Mouse (Mus musculus): Measurements from ENCODE around the gene Gpr19.

- no peak for TF ChIP-seq CTCF (IDR thresholded peaks at IDR 0.05; ENCODE audit: control insufficient read depth, insufficient read depth, low read length)
- no peak for TF ChIP-seq POLR2A (IDR thresholded peaks at IDR 0.05; ENCODE audit: borderline replicate concordance, control insufficient read depth, low read depth, low read length)
Measured at GRCm38 (mm10) chr6:134880046-134880445, 18.3 kb downstream of the Gpr19 start.

All from bone marrow, adult 2 months (tissue).